Mouse (Mus musculus) CH12F3 (cell line): ENCODE data around the gene Lrrk1.
"Not testable (repeated sequence)": the region's sequence is repeated elsewhere in the genome, so short reads cannot be mapped to it uniquely, and the experiment has no call there.

Source experiments
- in situ Hi-C: fragments of 300-500 bp; cut with MboI; formaldehyde crosslinking; loops from 2 replicates; pipeline ENCODE4 v1.14.3; 2020; ENCODE audit warnings: low sequenced_read_pairs

Lrrk1 gene

DNA sequence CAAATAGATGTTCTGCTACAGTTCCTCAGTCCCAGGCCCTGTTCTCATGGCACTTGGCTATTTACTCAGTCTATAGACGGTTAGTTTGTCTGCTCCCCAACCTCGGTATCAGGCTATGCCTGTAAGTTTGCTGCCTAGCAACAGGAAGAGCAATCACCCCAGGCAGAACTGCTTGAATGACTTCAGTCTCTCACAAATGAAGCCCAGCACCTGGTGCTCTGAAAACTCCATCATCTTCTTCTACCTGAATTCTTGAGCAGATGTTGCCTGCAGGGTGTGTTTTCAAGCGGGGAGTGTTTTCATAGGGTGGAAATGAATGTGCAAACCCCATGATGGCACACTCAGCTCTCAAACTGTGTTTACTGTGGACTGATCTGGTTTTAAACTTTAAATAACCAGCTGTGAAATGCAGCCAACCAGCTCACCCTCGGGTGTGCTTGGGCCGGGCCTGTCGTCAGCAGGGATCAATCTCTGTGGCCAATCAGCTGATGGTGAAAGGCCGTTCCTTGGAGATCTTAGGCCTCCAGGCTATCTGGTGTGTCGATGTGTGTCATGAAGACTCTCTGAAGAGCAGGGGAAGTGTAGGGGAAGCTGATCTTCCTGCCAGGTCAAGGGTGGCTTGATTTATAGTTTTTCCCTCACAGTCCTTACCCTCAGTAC lies 187.2 kb downstream of the Lrrk1 start:
- in situ Hi-C loops = no loop called here

- in situ Hi-C loops = no loop called here
Measured at GRCm38 (mm10) chr7:66200383-66200782, 187.8 kb downstream of the Lrrk1 start.

- in situ Hi-C loops = no loop called here
Measured at GRCm38 (mm10) chr7:66199391-66199831, 188.7 kb downstream of the Lrrk1 start.

GRCm38 (mm10) chr7:66198416-66198815 lies 189.7 kb downstream of the Lrrk1 start:
- in situ Hi-C loops = no loop called here

DNA sequence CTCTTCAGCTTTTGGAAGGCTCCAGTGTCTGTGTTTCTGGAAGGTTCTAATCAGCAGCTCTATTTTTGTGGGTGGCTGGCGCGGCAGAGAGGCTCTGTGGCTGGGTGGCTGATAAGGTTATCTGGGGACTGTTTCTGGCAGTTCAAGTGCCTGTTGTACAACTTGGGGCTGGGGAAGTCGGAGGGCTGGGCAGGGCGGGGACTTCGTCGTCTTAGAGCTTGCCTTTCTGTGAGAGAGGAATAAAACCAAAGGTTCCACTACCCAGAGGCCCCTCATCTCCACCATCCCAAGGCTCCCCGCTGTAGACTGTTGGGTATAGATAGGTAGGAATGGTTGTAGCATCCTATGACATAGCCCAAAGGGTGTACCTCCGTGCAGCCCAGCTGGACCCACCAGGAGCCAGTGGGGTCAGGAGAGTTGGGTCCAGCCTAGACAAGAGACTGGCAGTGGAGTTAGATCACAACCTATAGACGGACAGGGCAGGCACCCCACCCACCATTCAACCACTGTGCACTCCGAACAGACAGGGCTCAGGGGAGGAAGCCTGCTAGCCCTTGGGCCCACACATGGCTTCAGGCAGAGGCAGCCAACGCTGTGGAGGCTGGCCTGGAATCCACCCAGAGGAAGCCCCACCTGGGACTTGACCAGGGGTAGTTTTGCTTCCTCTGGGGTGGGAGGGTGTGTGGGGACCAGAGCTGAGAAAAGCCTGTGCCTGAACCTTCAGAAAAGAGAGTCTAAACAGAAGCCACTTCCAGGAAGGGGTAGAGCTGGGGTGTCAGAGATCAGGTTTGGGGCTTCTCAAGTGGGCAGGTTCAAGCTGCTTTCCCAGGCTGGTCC lies 191.3 kb downstream of the Lrrk1 start:
- in situ Hi-C loops = no loop called here

- in situ Hi-C loops = no loop called here
Measured at GRCm38 (mm10) chr7:66195881-66196280, 192.3 kb downstream of the Lrrk1 start.

DNA sequence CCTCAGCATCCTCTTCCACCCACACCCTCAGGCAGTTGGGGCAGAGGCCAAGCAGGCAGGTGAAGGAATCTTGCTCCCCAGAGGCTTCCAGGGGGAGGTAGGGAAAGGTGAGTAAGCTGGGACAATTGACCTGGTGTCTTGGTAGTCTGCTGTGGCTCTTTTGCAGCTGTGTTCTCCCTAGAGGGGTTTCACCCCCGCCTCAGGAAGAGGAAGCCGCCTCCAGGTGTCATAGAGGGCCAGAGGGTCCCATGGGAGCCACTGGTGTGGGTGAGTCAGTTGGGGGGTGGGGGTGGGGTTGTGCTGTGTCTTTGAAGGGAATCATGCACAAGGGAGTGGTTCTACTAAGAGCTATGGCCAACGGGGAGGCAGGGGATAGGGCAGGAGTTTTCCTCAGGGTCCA lies 193.6 kb downstream of the Lrrk1 start:
- in situ Hi-C loops = no loop called here

- in situ Hi-C loops = not testable (repeated sequence)
Measured at GRCm38 (mm10) chr7:66190385-66190784, 197.8 kb downstream of the Lrrk1 start.

DNA sequence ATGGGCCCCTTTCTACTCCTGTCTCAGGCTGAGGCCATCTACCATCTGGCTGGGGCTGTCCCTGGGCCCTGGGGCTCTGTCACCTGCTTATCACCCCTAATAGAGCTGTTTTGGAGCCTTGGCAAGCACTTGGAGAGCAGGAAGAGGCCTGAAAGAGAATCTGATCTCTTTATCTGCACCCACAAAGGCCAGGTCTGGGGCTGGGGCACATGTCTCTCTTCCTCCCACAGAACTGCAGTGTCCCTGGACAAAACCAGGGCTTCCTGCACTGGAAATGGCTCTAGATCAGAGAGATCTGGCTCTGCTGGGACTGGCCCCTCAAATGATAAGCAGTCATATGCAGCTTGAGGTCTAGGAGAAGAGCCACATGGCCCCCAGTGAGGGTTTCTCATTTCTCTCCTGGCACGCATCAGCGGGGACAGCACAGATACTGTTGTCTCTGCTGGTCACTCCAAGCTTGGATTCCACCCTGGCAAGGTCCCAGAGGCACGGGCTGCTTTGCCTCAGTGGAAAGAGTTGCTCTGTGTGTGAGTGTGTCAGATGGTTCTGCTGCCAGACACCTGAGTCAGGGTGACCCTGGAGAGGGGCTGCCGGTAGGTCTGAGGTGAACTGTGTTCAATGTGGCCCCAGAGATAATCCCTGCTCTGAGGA lies 200.4 kb downstream of the Lrrk1 start:
- in situ Hi-C loops = no loop called here

DNA sequence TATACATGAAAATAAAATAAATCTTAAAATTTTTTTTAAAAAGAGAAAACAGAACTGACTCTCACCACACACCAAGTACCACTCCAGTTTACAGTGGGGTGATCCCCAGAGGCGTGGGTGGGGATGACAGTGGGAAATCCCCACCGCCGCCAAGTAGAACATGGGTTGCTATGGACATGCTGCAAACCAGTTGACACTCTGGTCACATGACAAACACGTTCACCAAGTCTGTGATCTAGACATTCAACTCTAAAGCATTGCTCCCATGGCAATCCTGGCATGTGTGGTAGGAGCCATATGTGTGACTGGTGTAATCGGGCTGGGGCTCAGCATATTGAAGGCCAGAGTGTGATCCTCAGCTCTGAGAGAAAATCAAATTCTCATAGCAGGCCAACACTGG lies 202.8 kb downstream of the Lrrk1 start:
- in situ Hi-C loops = no loop called here

GRCm38 (mm10) chr7:66184026-66184425 lies 204.1 kb downstream of the Lrrk1 start:
- in situ Hi-C loops = no loop called here

DNA sequence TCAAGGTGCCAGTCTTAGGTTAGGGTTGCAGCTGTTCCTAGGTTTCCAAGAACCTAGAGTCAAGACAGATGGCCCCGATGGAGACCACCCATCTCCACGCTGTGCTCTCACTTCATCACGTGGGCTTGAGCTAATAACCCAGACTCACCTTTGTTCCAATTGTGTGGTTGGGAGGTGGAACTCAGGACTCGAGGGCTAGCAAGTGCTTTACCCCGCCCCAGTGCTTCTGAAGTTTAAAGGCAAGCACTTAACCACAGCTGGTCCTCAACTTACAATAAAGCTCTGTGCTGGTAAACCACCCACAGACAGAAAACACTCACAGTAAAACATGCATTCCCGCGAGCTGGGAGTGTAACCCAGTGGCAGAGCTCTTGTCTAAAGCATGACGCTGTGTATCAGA lies 204.7 kb downstream of the Lrrk1 start:
- in situ Hi-C loops = no loop called here

- in situ Hi-C loops = no loop called here
Measured at GRCm38 (mm10) chr7:66182075-66182715, 206.0 kb downstream of the Lrrk1 start.

DNA sequence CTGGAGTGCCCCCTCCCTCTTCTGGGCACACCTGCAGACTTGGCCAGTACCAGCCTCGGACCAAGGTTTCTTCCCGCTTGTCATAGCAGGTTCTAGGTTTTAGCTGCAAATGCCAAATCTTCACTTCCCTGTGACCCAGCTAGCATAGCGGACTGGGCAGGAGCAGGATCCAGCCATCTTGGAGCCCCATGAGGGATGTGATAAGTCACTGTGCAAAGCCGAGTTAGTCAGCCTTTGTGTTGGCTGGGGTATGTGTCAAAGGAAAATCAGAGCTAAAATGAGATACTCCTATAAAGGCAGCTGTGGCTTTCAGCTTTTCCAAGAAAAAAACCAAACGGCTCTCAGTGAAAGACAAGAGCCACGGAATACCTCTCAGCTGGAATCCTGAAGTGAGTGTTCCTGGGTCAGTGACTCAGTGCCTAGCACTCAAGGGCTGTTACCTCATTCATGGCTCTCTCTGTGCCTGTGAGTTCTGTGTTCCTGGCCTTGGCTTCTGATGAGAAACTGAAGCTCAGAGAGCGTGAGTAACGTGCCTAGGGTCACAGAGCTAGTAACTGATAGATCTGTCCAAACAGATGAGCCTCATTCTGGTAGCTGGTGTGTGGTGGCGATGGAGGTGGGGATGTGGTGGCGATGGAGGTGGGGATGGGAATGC lies 207.3 kb downstream of the Lrrk1 start:
- in situ Hi-C loops = no loop called here

DNA sequence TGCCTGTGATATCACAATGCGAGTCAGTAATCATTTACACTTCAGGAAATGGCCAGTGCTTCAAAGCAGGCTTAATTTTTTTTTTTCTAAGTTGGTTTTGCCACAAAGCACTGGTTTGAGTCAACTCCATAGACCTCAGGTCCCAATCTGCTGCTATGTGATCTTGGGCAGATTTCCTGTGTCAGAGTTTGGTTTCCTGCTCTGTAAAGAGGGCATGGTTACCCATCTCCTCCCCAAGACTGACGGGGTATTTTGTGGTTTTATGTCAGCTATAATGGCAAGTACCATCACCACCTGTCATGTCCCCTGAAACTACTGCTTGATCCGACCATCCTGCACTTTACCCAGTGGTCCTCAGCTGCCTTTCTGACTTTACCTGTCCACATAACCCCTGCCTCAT lies 207.9 kb downstream of the Lrrk1 start:
- in situ Hi-C loops = no loop called here

GRCm38 (mm10) chr7:66179711-66180110 lies 208.4 kb downstream of the Lrrk1 start:
- in situ Hi-C loops = no loop called here

- in situ Hi-C loops = no loop called here
Measured at GRCm38 (mm10) chr7:66179120-66179581, 209.0 kb downstream of the Lrrk1 start.

DNA sequence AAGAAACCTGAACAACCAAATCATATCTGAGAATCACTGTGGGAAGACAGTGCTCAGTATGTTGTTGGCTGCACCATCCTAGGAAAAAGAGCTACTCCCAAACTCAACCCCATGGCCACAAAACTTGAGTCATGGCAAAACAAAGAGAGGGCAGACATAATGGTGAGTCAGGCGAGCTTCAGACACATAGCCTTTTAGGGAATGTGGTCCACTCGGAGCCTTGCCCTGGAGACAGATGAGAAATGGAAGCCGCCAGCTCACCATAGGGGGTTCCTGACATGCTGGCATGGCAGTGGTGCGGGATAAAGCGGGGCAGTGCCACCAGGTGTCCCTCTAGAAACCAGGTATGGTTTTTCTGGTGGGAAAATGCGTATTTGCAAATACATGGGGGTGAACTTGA lies 210.0 kb downstream of the Lrrk1 start:
- in situ Hi-C loops = no loop called here

DNA sequence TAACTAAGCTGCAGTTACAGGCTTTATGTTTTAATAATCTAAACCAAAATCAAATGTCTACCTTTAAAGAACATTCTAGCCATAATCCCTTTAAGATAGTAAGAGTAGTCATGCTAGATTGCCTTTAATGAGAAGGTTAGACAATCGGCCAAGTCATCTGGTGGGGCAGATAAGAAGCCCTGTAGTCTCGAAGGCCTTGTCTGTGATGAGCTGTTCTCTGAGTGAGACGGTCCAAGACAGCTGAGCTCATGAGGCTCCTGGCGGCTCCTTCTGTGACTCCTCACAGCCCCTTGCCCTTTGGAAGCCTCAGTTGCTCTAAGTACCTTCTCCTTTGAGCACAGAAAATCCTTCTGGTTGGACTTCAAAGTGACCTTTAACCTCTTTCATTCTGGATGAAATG lies 211.2 kb downstream of the Lrrk1 start:
- in situ Hi-C loops = no loop called here
